Mouse (Mus musculus): ENCODE results near the gene Celf2.

Celf2 gene

DNA sequence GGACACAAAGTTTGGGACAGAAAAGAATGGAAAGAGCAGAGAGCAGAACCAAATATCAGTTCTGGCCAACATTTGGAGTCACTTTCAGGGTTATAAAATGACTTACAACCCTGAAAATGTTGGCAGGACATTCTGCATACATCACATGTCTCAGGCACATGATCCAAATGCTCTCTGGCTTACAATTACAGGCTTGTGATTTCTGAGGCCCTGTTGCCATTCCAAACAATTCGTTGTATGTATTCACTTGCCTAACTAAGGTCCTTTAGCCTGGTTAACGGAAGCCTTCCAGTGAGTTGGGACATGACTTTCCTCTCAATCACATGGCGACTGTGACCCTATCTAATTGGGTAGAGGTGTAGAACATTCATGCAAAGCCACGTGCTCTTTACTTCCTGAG is 249.2 kb downstream of the Celf2 start:
- no peak for DNase-seq

GRCm38 (mm10) chr2:7259616-7260015 is 249.7 kb downstream of the Celf2 start:
- DNase-seq = no peak

GRCm38 (mm10) chr2:7256023-7256422 is 253.3 kb downstream of the Celf2 start:
- DNase-seq = no peak

DNA sequence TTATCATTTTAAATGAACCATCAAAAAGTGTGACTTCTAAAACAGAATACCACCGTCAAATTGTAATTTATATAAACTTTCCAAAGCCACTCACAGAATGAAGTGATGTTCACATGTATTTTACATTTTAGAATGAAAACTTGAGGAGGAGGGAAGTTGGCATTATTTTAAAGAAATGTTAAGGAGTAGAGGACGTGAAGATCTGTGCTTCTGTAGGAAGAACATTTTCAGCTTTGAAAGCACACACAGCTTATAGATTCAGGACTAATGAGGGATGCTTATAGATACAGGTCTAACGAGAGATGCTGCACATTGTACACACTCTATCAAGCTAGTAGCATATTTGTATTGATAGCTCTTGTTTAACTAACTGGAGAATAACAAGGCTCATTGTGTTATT is 254.0 kb downstream of the Celf2 start:
- DNase-seq = no peak

GRCm38 (mm10) chr2:7250314-7250713 is 259.0 kb downstream of the Celf2 start:
- no peak for DNase-seq

- no peak for DNase-seq
Observed at GRCm38 (mm10) chr2:7249002-7249401, 260.4 kb downstream of the Celf2 start.

- DNase-seq = no peak
Observed at GRCm38 (mm10) chr2:7245958-7246774, 263.2 kb downstream of the Celf2 start.

- no peak for DNase-seq
Observed at GRCm38 (mm10) chr2:7242139-7242538, 267.2 kb downstream of the Celf2 start.

DNA sequence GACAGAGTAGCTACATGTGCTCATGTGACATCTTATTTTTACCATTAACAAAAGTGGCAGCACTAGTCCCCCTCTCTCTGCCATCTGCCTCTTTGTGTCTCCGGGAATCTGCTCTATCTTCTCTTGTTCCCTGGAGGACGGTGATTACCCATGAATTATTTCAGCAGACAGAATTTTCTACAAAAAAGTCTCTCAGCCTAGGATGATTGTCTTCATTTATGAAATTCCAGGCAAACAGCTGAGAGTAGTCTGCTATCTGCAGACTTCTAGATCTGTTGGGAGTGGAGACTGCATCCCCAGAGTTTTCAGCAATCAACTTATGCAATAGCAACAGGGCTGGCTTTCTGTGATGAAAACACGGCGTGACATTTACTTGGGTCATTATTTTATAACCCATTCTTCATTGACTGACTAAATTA is 267.8 kb downstream of the Celf2 start:
- DNase-seq = no peak

- no peak for DNase-seq
Observed at GRCm38 (mm10) chr2:7237283-7237682, 272.1 kb downstream of the Celf2 start.

DNA sequence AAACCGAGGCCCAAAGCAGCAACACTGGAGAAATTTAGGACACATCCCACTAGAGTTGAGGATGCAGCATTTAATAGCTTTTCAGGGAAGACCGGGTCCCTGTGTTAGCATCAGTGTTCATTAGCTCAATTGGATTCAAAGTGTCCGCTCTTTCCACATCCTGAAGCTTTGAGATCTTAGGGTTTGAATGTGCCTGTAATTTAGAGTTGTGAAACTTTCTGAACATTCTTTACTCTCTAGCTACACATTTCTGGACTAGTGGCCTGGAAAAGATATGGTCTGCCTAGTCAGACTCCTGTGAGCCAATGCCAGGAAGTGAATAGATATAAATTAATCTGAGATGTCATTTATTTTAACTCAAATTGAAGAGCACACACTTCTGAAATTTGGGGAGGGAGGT is 272.9 kb downstream of the Celf2 start:
- no peak for DNase-seq

GRCm38 (mm10) chr2:7235059-7235741 is 274.2 kb downstream of the Celf2 start:
- DNase-seq = no peak

GRCm38 (mm10) chr2:7234587-7234986 is 274.8 kb downstream of the Celf2 start:
- DNase-seq = no peak

GRCm38 (mm10) chr2:7233411-7233810 is 276.0 kb downstream of the Celf2 start:
- DNase-seq = no peak

DNA sequence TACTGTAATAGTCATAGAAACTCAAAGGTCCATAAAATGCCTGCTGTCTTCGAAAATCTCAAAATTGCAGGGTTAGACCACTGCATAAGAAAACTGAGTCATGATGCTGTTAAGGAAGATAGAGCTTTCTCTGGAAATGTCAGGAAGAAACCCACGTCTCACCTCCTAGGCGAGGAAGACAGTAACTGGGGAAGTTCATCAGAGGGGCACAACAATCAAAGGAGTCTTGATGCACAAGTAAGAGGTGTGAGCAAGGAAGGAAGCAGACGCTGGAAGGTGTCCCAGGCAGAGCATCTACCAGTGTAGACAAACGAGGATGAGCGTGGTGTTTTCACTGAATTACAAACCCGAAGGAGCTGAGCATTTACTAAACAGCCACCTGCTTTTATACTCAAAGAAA is 282.6 kb downstream of the Celf2 start:
- DNase-seq = no peak

- DNase-seq = no peak
Observed at GRCm38 (mm10) chr2:7224346-7225071, 284.9 kb downstream of the Celf2 start.

GRCm38 (mm10) chr2:7223538-7223937 is 285.8 kb downstream of the Celf2 start:
- DNase-seq = no peak

- DNase-seq = no peak
Observed at GRCm38 (mm10) chr2:7222886-7223285, 286.5 kb downstream of the Celf2 start.

DNA sequence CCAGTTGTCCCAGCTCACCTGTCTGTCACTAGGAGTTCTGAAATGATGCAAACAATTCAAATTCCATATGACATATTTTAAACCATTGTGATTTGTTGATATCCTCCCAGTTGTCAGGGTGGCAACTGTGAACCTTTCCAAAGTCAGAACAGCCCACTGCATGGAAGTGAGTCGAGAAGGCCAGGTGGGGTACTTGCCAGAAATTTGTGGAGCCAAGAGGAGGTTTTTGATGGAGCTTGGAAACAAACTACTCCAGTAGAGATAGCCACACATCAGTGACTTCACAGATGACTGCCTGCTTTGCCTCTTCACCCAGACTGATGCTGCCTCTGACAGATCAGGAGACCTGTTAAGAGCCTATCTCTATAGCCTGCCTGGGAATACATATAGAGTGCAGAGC is 287.5 kb downstream of the Celf2 start:
- DNase-seq = no peak

DNA sequence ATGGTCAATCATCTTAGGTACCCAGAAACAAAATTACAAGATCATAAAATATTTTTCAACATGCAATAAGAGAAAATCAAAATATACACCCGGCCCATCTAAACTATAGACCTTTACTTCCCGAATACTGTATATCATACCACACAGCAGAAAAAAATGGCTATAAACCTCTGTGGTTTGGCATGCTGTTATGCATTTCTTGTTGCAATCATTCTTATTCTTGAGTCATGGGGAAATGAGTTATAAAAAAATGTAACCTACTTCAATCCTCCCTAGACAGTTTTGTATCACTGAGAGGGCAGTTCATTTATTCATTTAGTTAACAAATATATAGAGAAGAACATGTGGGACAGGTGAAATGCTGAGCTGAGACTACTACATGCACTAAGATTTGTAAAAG is 291.3 kb downstream of the Celf2 start:
- no peak for DNase-seq

DNA sequence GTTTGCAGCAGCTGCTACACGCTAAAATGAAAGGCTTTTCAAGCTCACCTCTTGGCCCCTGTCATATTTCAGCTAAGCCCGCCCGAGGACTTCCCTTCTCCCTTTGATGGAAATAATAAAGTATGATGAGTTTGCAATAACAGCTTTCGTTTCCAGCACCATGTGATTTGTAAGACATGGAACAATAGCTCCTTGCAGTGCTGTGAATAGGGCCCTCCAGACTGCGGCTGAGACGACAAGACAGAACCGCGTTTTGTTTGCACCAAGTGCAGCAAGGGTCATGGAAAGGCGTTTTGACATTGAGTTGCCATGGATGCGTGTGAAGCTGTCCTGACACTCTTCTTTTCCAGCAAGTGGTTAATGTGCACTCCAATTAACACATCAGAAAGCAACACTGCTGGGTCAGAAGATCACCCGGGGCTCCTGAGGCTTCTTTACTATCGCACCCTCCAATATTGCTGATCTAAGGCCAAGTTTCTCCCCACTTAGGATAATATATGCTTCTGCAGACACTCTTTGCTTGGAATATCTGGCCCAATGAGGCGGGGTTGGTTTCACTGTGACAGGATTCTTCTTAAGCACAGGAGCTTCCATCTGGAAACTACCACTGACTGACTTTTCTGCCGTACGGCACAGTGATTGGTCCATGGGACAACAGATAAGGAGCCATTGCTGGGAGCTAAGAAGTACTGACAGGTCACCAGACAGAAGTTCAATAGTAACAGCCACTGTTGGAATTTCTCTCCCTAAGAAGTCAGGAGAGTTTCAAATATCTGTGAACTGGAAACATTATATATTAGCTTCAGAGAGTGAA is 301.5 kb downstream of the Celf2 start:
- DNase-seq = no peak

DNA sequence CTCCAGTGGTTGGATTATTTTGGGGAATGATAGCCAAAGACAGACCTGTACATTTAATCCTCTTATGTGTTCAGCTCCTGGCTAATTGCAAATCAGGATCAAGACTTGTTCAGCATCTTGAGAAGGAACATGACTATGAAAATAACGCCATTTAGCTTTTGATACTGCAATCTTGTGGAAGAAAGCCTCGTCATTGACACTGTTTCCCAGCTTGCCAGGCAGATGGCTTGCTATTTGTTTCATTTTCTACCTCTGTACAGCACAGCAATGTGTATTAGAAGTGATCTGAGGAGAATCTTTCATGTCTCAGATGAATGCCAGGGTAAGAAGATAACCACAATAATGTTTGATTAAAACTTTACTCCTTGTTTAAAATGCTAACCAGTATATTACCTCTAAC is 315.9 kb downstream of the Celf2 start:
- DNase-seq = no peak

DNA sequence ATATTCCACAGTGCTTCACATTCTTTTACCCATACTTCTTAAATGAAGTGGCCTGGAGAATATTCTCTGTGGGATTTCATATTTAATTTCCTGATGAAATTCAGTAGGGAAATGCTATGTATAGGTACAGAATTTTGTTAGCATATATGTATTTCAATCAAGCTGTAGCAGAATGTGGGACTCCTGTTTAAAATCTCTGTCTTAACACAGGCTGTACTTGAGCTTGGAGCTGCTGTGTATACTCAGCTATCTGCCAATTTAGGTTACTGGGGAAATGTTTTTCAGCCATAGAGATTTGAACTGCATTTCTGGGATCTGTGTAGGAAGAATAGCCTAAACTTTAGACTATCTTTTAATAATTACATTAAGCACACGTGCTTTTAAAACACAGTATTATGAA is 330.2 kb downstream of the Celf2 start:
- no peak for DNase-seq
